Mouse (Mus musculus) adipocyte (in vitro differentiated cells): ENCODE data around the gene Trim2.

Source experiments
- DNase-seq: peaks from one replicate; pipeline ENCODE4 v3.0.0-alpha.2; 2016; ENCODE audit warnings: low spot score

Trim2 gene

DNA sequence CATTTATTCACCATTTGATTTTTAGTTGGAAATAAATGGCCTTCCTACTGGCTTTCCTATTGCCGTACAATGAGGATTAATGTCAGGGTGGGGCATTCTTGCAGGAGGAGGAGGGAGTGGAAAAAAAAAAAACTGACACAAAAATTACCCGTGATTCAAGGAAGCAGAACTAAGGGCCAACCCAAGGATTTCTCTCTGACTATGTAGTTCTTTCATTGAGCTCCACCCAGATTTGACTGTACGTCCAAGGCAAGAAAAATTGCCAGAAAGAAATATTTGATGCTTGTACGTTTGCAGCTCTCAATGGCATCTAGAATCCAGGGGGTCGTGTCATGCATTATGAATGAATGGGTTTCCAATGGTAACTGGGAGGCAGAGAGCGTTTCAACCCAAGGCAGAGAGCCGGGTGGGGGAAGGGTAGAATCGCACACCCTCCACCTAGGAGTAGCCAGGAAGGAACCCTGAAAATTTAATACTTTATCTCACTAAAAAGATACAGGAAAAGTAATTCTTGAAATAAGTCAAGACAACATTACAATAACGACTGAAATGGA is 86.9 kb downstream of the Trim2 start:
- DNase-seq, result no peak

- DNase-seq, result no peak
Measured at GRCm38 (mm10) chr3:84219166-84219710, 87.4 kb downstream of the Trim2 start.

DNA sequence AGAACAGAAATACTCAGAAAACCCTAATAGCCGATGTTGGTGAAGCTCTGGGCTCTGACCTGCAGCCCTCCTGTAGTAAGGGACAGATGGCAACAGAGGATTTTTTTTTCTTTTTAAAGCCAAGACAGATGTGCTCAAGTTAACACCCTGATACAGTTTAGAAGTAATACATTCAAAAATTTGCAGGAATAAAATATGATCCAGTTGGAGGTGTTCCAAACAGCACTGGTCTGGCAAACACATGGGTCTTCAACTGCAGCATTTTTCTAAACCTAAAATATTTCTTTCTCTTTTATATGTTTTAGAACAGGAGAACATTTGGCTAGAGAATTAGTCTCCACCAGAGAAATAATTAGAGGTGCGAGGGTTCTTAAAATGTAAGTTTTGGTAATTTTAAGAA is 88.2 kb downstream of the Trim2 start:
- no peak for DNase-seq

DNA sequence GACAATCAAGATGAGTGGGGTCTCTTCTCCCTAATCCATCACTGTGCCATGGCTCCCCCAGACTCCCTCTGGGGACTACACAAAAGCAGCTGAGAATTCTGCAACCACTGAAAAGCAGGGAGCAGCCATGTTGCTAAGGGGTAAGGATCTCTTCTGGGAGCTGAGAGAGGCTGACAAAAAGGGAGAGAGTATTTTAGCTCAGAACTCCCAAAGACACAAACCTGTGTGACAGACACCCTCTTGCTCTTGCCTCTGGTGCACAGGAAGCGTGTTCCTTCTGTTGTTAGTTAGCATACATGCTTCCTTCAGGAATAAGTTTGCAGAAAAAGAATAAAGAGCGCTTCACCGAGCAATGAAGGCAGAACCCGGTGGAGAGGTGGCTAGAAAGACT is 88.7 kb downstream of the Trim2 start:
- no peak for DNase-seq

GRCm38 (mm10) chr3:84217118-84217960 is 89.3 kb downstream of the Trim2 start:
- DNase-seq, result no peak

DNA sequence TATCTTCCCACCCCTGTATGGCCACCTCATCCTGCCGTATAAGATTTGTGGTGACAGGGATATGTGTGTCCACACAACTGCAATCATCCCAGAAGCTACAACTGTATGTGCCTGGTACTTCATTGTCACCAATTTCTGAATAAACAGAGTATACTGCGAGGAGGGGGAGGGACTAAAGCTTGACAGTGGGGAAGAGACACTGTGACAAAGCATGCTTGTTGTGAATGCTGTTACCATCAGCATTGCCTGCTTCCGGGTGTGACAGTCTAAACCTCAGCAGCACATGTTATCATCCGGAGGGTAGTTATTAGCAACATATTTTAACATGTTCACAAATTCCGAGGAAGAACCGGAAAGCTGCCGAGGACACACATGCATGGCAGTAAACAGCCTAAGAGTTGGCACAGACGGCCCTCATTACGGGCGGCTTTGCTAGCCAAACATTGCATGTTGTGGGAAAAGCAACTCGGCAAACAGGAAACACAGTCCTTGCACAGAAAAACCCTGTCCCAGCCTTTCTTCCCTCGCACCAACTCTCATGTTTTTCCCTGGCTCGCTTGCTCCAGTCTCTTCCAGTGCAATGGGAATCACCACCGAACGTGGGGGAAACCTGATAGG is 90.8 kb downstream of the Trim2 start:
- no peak for DNase-seq

DNA sequence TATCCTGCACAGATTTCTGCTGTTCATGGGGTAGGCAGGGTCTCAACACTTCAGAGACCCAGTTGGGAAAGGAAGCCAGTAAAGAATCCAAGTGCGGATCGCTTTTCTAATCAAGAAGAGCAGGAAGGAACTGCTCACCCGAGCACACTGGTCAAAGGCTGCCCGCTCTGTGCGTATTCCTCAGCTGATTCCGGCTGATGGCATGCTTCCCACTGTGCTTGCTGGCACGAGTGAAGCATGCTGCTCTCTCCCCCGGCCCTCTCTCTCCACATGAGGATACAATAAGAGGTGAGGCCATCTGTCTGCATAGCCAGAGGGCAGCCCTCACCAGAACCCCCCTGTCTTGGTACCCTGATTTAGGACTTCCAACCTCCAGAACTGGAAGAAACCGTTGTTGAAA is 91.4 kb downstream of the Trim2 start:
- peak; percentile 52 for DNase-seq

- DNase-seq, result peak; percentile 44
Measured at GRCm38 (mm10) chr3:84214501-84214900, 92.2 kb downstream of the Trim2 start.

DNA sequence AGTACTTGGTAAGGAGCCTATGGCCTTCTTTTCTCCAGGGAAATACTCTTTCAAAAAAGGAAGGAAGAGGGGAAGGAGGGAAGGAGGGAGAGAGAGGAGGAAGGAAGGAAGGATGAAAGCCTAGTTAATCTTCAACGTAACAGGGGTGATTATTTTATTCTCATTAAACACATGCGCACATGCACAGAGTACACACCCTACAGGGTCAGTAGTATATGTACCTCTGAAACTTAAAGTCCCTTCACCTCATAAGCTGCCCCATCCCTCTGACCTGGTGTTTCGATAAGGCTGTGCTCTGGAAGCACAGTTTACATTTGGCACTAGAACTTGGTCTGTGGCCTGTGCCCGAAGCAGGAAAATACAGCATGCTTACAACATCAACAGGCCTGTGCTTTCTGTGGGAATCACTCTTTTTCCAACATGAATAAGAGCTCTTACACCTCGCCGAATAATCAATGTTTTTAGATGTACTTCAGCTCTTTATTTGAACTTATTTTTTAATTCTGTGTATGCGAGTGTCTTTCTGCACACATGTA is 95.3 kb downstream of the Trim2 start:
- peak; percentile 64 for DNase-seq

GRCm38 (mm10) chr3:84208917-84209513 is 97.7 kb downstream of the Trim2 start:
- no peak for DNase-seq

GRCm38 (mm10) chr3:84208475-84208874 is 98.2 kb downstream of the Trim2 start:
- no peak for DNase-seq

GRCm38 (mm10) chr3:84207366-84207765 is 99.3 kb downstream of the Trim2 start:
- peak; percentile 33 for DNase-seq

DNA sequence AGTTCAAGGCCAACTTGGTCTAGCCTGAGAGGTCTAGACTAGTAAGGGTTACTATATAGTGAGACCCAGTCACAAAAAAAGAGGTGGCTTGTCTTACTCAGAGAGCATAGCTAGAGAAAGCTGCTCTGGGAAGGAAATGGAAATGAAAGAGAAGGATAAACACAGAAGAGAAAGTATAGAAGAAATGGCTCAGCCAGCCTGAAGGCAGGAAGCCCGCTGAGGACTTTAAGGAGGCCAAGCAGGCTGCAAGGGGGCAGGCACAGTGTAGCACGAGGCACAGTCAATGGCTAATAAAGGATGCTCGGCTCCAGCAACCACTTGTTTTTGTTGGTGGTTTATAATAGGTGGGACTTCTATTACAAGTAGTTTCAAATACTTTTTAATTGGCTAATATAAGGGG is 100.6 kb downstream of the Trim2 start:
- DNase-seq, result no peak

DNA sequence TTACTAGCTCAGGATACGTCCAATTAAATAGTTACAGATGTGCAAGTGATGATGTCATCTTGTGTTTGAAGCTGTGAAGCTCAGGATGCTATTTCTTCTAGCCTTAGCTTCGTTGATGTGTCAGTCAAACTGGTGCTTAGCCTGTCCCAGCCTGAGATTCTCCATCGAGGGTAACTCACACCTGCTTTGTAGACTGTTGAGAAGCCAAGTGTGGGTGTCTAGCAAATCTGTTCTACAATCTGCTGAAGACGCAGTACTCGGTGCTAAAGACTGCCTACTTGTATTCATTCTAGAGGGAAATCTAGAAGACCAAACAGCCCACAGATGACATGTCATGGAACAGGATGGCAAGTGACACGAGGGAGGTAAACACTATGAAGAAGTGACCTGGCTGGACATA is 101.0 kb downstream of the Trim2 start:
- DNase-seq, result no peak

GRCm38 (mm10) chr3:84204640-84205039 is 102.0 kb downstream of the Trim2 start:
- no peak for DNase-seq

DNA sequence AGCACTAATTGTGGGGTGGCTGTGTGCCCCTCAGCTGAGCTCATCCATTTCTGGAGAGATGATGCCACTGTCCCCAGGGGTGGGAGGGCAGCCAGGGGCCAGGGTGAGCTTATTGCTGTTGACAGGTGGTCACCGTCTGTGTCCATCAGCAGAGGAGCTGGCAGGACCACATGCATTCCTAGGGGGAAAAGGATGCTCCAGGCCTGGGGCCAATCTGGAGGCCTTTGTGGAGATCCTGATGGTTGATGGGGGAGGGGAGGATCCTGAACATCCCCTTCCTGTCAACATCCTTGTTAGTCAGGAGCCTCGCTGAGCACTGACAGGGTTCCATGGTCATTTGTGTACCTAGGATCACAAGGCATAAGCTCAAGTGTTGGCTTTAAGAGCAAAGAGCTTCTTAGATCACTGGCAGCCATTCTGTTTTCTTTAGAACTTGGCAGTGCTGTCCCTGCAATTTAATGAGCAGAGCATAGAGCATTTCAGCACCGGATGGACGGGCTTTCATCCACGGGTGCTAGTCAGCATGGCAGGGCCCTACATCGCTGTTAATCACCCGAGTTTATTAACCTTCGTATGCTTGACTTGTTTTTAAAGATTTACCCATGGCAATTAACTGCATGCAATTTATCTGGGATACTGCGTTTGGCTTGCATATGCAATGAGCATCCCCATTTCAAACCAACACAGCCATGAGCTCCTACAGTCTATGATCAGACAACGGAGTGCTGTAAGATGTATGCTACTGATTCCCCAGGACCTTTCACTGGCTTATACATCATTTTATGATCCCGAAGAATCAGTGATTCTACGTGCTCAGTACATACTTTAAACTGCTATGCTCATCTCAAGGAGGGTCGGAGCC is 105.9 kb downstream of the Trim2 start:
- DNase-seq, result no peak

- DNase-seq, result no peak
Measured at GRCm38 (mm10) chr3:84199516-84199915, 107.2 kb downstream of the Trim2 start.

GRCm38 (mm10) chr3:84198229-84198628 is 108.4 kb downstream of the Trim2 start:
- DNase-seq, result no peak

DNA sequence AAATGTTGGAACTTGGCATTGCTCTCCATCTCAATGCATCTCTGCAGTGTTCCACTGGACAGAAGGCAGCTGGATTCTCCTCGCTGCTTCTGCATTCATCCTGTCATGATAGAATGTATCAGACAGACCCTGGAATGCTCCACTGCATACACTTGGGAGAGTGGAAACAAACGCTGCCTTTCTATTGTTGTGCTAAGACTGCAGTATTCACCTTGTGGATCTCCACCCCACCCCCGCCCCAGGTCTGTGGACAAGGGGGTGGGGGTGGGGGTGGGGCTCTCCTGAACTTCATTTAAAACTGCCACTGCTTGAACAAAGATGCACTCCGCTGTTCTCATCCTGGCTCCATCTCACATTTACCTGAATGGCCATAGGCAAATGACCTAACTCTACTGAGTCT is 112.8 kb downstream of the Trim2 start:
- no peak for DNase-seq

DNA sequence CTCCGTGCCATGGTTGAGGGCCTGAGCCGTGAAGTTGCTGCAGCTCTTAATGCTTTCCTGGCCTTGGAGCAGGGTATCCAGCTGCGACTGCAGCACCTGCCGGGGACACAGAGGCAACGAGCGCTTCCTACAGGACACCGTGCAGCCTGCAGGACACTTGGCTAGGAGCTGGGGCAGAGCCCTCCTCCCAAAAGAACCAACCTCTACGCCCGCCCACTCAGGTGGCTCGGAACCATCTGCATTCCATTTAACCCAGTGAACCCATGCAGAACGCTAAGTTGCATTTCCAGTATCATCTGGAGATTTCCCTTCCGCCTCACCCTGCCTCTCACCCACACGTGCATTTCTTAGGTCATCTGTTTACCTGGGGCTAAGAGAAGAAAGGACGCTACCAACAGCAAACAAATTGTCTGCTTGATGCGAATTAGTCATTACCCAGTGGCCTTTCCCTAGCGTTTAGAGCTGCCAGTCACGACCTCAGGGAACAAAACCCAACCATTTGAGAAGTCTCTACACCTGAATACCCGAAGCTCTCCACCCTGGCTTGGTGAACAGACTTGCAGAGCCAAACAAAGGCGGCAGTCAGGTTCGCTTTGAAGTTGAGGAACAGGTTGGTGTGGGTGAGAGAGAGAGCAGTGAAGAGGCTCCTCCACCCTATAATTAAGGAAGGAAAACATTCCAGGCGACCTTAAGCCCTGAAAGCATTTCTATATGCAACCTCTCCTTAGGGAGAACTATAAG is 115.4 kb downstream of the Trim2 start:
- DNase-seq, result no peak
